Mouse (Mus musculus) ZHBTc4 (cell line): ENCODE data around the gene Arhgap44.

ENCODE experiments used
- DNase-seq: peaks from one replicate; pipeline ENCODE4 v3.0.0-alpha.2; 2011; ENCODE audit warnings: low read depth, low spot score

Arhgap44 gene

GRCm38 (mm10) chr11:65162767-65163120 lies at the start of gene Arhgap44:
TSS of gene Arhgap44 (minus strand) at chr11:65162961.
- DNase-seq, result peak; percentile 84

- no peak for DNase-seq
These were observed 48.9 kb upstream of the Arhgap44 start for GRCm38 (mm10) chr11:65211701-65212100.

DNA sequence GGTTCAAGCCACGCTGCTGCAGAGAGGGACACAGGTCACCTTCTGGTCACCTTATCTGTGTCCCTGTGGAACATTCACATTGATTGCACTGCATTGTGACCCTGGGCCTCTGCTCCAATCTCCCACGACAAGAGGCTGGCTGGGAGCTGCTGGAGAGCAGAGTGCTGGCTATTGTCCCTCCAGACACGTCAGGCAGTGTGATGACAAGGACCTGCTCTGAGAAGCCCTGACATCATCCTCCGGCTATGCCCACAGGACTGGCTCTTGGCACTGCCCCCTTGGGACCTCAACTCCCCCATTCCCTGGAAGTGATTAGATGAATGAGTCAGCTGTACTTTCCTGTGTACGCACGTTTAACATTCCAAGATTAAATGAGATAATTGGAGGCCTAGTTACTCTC lies 46.7 kb upstream of the Arhgap44 start:
- DNase-seq, result no peak

DNA sequence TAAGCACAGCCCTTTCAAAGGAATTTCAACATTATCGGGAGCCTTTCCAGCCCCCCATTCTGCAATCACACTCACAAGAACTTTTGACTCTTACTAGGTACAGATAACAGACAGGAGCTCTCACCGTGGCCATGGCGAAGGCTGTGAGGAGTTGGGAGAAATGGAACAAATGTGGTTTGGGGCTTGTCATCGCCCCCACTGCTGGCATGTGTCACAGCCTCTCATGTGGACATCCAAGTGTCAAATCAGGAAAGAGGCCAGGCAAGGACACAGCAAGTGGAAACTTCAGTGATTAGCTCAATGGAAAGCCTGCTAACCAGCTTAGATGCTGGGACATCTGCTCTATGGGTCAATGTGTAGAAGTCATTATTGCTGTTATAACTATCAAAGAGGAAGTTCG lies 42.5 kb upstream of the Arhgap44 start:
- no peak for DNase-seq

DNA sequence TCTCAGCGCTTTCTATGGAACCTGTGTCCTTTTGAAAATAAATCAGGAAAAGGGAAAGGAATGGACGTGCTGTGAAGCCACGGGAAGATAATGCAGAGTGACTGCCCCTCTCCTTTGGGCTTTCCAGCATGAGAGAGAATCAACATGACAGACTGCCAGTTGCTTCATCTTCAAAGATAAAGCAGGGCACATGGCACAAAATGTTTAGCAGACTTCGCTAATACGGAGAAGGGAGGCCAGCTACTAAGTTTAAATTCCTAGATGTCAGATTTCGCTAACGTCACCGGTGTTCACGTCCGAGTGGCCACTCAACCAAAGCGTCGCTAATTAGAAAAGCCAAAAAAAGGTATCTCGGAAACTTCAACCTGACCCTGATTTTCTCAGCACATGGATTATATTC lies 41.9 kb upstream of the Arhgap44 start:
- no peak for DNase-seq

- DNase-seq, result no peak
These were observed 40.3 kb upstream of the Arhgap44 start for GRCm38 (mm10) chr11:65203020-65203419.

GRCm38 (mm10) chr11:65202236-65202635 lies 39.5 kb upstream of the Arhgap44 start:
- DNase-seq, result no peak

GRCm38 (mm10) chr11:65198026-65198425 lies 35.3 kb upstream of the Arhgap44 start:
- no peak for DNase-seq

- DNase-seq, result peak; percentile 71
These were observed 34.5 kb upstream of the Arhgap44 start for GRCm38 (mm10) chr11:65197280-65197679.

DNA sequence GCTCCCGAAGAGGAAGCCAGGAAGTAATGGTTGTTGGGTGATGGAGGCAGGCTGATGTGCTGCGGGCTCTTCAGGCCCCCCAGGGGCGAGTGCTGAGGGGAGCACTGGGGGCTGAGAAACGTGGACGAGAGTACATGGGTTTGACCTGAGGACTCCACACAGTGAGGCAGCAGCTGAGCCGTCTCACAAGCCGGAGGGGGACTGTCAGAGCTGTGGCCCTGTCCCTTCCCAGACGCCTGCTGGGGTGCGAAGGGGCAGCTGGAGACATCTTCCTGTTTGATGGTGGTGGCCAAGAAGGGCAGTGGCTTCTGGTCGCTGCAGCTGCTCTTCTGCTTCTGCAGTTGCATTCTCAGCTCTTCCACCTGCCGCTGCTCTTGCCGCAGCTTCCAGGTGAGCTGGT lies 24.2 kb upstream of the Arhgap44 start:
- no peak for DNase-seq

GRCm38 (mm10) chr11:65185114-65185513 lies 22.4 kb upstream of the Arhgap44 start:
- DNase-seq, result no peak

DNA sequence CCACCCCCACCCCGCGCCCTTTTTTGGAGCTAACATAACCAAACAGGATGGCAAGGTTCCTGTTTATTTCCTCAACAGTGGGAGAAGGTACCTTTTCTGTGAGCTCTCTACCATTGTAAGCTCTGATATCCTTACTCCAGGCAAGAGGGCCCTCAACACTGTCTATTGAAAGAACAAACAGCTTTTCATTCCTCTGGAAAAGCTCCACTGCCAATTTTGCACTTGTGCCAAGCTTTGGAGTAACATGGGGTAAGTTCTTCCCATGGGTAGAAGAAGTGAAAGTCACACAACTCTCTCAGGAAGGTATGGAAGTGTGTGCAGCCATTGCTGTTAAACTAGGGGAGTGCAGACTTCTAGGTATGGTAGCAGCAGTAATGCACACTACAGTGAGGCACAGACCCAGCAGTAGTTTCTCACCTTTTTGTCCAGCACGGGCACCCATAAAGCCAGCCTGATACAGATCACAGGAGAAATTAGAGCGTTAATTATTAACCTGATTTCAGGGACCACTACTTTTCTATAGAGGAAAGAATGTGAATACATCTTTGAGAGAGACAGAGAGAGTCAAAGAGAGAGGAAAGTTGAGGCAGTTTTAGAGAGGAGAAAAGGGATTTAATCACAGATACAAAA lies 7.5 kb upstream of the Arhgap44 start:
- DNase-seq, result no peak

GRCm38 (mm10) chr11:65161881-65162766 lies 637 bp downstream of the Arhgap44 start:
- DNase-seq, result peak; percentile 58

DNA sequence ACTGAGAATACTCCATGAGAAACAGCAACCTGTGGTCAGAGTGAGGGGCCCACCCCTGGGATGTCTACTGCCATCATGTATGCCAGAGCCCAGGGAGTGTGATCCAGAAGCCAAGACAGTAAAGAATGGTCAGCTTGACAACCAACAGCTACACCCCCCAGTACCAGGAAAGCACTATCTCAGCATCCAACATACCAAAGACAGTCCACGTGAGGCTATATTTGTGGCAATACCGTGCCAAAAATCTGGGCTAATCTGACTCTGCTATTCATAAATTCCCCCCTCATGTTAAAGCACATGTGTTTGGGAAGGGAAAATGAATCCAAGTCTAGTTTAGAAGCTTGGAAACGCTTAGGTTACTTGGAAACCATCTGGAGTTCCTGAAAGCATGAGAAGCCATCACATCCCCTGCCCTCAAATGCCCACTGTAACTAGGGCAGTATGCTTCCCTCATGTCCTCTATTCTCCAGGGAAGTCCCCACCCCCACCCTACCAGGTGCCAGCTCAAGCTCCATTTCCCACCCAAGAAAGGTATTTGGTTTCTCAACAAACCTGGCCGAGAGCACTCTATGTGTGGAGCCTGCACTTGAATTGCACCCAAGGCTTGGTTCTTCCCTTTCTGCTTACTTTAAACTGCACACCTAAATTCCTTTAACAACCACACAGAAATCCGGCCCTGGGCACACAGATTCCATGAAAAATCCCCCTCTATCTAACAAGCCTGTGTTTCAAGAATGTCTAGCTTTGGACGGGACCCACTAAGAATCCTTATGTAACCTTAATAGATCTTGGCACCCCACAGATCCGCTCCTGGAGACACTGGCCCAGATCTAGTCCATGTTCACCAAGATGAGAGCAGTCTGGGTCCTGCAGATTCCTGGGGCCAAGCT lies 1.5 kb downstream of the Arhgap44 start:
- DNase-seq, result no peak

GRCm38 (mm10) chr11:65159791-65160190 lies 3.0 kb downstream of the Arhgap44 start, which contains the start of gene 1700086D15Rik:
TSS of gene 1700086D15Rik (minus strand) at chr11:65159891.
- no peak for DNase-seq

DNA sequence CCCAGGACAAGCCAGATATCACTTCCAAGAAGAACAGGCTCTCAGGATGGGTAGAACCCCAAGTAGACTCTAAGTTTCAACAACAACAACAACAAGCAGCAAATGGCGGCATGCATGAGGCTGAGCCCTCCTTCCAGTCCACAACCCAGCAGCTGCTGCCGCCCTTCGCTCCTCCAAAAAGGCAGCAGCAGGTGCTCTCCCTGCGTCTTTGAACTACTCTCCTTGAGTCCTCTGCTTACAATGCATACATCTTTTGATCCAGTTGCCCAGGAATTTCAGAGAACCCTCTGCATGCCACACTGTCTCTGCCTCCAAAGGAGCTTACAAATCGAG lies 4.1 kb downstream of the Arhgap44 start:
- peak; percentile 28 for DNase-seq

GRCm38 (mm10) chr11:65157966-65158657 lies 4.6 kb downstream of the Arhgap44 start:
- DNase-seq, result peak; percentile 33

DNA sequence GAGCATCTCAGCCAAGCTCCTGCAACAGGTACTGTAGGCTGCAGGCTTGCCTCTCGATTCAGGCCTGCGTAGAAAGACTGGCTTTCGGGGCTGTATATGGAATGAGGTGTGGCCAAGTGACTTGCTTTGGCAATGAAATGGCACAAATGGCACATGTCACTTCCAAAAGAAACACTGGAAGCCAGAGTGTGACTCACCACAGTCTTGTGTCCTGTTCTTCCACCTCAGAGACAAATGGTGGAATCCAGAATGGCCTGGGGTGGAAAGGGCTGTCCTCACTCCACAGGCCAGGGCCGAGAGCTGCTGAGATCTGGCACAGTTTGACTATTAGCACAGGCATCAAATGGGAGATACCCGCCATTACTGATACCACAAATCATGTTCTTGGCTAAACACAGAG lies 9.8 kb downstream of the Arhgap44 start:
- no peak for DNase-seq

GRCm38 (mm10) chr11:65148441-65148840 lies 14.3 kb downstream of the Arhgap44 start:
- no peak for DNase-seq

DNA sequence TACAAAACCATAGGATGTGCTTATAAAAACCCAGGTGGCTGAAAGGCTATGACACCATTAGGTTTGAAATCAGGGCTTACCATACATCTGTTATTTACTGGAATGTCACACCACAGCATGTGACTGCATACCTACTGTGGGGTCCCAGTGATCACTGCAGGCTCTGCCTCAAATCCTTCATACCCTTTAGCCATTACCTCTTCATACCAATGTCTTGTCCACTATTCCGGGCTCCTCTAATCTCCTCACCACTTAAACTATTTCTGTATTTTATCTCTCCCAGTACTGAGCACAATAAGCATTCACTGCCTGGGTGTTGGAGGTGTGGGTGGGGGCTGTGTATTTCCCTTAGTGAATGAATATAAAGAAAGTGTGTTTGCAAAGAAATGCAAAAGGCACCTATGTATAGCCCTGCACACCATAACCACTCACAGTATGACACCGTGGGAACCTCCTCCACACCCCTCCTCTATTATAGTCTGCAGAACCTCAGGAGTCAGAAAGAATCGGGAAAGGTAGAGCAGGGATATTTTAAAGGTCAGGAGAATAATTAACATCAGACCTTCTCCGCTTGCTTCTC lies 19.8 kb downstream of the Arhgap44 start:
- no peak for DNase-seq

GRCm38 (mm10) chr11:65139030-65139429 lies 23.7 kb downstream of the Arhgap44 start:
- no peak for DNase-seq
